Mouse (Mus musculus) right cerebral cortex, postnatal 10 days (tissue): ENCODE measurements around the gene Adgb.

Experiments
- DNase-seq, 2 experiments: peaks; one replicate each; pipeline ENCODE4 v3.0.0; 2021; ENCODE audit warnings: low spot score in 2 of 2

Adgb gene

DNA sequence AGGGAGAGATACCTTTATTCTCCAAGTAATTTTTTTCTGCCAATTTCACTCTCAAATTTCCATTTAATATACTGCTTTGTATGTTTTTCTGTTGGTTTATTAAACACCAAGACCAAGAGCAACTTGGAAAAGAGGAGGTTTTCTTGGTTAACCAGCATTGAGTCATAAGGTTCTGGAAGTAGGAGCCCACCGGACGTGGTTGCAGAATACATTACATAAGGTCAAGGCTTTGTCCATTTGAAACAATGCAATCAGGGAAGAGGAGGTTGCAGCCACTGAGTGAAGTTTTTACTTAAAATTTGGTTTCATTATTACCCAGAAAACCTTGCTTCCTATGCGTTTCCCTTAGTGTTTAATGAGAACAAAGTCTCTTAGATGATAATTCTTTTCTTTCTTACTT lies 119.9 kb downstream of the Adgb start:
- no peak for DNase-seq

DNA sequence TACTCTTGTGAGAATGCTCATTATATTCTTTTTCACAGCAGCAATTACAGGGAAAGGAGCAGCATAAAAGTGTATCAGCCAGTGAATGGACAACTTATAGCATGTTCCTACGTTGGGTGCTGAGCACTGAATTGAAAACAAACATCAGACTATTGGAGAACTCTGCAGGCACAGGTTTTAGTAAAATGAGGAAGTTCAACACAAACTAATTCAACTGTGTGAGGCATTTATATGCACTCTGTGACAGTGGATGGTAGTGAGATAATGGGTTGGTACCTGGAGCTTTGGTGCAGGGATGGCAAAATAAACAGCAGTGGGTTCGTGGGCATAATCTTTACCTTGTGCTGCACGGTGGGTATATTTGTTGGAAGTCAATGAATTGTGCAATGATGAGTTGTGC lies 121.6 kb downstream of the Adgb start:
- DNase-seq: no peak

DNA sequence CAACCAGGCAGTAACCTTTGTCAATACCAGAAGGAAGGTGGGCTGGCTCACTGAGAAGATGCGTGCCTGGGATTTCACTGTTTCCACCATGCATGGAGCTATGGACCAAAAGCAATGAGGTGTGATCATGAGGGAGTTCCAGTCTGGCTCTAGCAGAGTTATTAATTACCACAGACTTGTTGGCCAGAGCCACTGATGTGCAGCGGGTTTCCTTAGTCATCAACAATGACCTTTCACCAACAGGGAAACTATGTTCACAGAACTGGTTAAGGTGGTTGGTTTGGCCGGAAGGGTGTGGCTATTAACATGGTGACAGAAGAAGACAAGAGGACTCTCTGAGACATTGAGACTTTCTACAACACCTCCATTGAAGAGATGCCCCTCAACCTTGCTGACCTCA lies 128.2 kb downstream of the Adgb start:
- no peak for DNase-seq

DNA sequence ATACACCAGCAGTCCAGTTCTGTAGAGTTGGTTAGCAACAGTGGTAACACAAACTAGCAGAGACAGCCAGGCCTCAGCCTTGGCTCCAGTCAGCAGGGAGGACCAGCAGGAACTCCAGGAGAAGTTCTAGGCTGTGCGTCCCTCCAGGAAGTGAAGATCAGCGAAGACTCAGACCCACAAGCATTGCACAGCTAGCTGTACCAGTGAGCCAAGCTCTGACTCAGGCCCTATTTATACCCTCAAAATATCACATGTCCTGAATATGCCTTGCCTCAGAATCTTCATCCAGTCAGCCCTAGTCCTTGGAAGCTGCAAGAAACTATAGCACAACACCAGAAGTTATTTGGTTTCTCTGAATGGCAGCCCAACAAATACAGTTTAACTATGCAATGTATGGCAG lies 146.6 kb downstream of the Adgb start:
- no peak for DNase-seq

DNA sequence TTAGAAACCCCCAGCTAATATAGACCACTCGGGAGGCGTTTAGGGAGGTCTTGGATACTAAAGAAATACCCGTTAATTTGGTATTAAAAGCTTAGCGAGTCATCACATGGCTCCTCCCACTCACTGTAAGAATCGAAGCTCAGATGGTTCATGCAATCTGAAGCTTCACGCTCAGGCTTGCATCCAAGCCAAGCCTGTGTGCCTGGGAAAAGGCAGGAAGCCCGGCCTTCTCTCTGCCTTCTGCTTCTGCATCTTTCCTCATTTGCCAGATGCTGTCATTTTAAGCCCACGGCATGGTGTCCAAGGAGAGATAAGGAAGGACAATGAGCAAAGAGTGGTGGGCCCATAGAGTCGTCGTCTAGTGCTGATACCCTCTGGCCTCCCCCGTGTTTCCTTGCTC lies 149.2 kb downstream of the Adgb start:
- DNase-seq: peak; percentile 62 to 66

DNA sequence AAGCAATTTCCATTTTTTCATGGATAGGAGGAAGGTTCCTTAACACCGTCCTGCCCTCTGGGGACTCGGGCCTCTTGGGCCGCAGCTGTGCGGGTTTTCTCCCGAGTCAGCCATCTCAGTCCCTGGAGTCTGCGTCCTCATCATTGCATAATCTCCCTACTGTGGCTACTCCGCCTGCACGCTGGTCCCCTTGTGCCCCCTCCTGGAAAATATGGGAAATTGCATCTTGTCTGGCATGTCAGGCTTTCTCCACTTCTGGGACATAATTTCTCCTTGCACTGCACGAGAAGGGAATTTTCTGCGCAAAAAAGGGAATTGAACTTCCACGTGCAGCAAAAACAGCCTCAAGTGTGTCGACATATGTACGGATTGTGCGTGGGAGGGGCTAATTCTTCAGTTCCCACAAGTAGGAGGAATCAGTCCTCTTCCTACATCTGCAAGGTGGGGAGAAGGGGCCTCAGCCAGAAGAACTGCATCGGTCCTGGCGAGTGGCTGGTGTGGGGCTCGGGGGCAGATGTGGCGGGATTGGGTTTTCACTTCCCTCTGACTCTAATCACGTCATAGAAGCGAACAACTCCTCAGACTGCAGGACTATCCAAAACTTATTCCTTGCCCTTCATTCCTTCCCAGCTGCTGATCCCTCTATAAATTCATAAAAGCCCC lies 150.9 kb downstream of the Adgb start:
- peak; percentile 85 to 90 for DNase-seq

DNA sequence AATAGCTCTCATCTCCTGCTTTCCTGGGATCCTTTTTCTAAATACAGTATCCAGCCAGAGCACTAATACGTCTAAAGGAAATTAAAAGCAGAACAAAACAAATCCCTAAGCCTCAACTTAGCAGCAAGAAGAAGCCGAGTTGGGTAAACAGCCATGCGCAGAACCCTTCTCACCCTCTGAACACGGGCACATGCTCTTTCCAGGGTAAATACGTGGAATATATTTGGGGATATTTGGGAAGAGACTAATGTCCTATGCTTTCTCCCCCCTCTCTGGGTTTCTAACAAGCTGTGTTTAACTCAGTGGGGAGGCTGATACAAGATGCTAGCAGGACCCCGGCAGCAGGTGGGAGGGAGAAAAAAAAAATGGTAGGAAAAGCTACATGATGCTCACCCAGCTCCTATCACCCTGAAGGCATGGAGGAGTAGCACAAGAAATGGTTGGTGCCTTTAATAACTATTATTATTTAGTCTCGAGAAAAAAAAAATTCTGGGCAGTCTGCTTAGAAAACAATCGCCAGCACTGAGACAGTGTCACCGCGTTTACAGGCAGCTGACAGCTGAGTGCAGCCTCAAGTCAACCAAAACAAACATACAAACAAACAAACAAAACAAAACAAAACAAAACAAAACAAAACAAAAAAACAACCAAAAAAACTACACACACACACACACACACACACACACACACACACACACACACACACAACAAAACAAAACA lies 151.6 kb downstream of the Adgb start:
- DNase-seq: no peak

DNA sequence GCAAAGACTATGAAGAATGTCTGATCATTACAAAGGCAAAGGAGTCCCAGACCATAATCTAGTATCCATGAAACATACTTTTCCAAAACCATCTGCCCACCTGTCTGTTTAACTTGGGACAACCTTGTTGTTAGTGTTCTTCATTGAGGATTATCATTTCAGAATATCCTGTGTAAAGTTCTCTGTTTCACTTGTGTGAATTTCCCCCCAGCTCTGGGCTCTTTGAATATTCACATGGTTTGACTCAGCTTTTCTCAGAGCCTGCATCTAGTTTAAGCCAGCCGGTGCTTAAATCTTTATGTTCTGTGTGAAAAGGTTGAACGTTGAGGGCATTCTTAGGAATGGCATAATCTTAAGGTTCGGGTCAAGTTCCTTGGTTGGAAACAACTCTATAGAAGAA lies 154.0 kb downstream of the Adgb start:
- DNase-seq: no peak

DNA sequence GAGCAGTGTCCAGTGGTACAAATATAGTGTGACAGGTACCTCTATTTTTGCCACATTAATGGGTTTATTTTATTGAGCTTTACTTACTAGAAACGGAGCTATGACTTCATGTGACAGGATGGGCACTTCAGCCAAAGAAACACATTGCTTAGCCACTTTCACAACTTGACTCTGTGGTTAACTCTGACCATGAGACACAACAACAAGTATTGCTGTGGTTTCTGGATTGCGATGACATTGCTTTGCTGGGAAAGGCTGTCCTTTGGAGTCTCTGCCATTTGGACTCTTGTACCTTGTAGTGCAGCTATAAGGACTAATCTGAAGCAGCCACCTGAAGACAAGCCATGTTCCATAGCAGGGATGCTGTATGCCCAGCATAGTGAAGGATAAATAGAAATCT lies 156.5 kb downstream of the Adgb start:
- no peak for DNase-seq

DNA sequence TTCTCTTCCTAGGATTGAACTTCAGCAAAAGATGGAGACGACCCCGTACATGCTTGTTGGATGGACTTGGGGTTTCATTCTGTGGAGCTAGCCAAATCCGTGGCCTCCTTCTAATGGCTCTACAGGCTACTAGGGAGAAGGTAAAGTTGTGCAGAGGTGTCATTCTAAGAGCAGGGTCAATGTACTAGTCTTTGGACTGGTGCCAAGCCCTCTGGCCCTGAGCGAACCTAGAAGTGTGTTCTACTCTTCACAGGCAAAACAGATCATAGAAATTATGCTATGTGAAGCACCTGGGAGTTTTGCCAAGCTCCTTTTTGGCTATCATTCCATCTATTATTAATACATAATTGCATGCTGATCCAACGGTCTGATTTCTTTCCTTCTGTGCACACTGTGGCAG lies 157.6 kb downstream of the Adgb start:
- DNase-seq: no peak

DNA sequence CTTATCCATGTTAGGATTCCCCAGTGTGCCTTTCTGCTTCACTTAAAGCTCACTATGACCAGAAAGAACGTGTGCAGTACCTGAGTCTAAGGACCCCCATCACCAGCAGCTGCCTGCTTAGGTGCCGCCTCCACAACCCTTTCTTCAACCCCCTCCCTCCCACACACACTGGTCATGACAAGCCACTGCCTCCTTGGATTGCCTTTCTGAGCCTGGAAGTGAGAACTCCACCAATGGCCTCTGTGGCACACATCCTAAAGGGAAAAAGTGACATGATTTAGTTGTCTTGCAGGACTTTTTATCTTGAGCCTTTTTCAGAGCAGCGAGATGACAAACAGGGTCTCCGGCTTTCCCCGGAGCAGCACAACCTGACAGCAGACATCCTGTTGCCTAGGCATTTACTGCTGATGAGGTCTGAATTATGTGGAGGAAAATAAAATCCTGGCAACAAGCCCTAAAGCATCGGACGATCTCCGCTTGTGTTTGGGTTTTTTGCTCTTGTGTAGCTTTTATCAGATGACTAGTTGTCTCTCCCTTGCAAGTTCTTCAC lies 162.2 kb downstream of the Adgb start:
- no peak for DNase-seq

DNA sequence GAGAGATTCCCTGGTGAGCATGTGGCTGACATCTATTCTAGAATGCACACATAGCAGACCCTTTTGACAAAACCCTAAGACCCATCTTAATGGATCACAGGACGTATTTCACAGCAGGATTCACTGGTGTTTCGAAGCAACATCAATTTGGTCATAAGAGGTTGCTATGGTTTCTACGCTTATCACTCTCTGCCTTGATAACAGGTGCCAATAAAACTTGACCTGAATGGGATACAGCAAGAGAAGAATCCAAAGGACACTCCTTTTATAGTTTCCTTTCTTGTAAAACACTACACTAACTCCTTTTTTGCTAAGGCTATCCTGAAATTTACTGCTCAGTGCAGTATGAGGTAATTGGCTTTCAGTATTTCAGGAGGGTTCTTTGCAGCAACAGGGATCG lies 163.1 kb downstream of the Adgb start:
- no peak for DNase-seq

DNA sequence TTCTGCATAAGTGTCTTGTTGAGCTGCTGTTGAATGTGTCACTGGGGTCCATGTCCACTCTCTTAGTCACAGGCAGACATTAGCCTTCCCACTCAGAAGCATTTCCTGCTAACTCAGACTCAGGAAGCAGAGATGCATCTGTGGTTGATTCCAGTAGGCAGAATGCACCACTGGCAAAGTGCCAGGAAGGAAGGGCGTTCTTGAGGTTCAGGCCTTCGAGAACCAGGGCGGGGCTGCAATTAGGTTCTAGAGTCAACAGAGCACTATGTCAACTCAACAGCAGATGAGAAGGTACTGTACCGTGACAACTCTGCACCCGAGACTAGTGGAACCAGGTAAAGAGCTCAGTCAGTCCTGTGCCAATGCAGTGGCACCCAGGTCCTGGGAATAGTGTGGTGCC lies 164.7 kb downstream of the Adgb start:
- DNase-seq: no peak

DNA sequence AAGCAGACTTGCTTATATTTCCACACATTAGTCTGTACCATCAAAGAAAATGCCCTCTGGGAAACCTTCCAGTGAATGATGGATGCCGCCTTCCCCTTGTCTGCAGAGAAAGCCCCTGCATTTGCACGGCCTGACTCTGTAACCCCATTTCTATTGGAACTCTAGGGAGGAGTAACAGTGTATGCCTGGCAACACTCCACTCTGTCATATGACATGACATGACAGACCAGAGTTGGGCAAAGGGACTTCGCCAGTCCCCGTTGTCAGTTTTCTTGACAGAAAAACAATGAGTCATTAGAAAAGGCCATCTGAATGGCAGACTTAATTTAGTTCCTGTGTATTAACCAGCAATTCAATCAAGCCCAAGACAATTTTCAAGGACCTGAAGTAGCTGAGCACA lies 167.8 kb downstream of the Adgb start:
- no peak for DNase-seq

DNA sequence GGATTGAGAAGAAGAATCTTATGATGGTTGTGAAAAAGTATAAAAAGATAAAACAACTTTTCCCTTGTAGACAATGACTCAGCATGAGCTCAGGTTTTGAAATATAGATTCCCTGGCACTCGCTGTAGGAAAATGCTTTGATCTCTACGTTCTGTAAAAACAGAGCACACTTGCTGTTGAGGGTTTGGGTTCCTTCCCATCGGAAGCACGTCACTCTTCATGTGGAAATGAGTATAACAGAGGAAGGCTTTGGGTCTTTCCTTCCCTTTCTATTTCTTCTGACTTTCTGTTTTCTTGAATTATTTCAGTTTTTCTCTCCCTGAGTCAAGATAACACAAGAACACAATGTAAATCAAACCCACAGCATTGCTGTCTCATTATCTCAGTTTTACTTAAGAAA lies 170.4 kb downstream of the Adgb start:
- no peak for DNase-seq

DNA sequence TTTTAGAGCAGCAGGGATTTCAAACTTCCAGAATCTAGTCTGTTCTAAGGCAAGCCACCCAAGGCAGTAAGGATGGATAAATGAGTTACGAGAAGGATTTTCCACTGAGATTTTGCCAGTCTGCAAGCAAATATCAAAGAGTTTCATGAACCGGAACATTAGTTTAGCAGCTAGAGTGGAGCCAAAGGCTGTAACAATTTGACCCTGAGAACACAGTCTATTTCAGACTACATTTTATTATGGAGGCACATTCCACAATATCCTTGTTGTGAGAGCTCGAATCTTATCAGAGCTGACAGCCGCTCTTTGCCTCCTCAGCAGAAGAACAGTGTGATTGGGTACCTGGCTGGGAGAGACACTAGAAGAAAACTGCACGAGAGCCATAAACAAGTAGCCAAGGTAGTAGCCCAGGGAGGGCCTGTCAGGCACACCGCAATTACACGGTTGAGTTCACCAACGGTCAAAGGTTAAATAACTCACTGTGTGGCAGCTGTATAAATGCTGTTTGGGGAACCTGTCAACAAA lies 171.1 kb downstream of the Adgb start:
- DNase-seq: no peak

DNA sequence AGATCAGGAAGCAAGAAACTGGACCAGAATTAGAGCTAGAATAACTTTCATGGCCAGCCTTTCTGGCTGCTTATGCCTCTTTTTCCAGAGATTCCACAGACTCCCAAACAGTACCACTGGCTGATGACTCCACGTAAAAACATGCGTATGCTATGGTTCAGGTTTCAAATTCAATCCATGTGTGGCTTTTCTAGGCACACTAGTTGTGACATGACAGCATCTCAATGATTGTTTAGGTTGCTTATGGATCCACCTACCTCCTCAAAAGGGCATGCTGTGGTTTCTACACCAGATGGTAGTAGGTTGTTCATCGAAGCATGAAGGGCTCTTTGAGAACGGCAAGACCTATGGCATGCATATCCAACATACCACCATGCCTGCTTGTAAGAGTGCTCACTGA lies 172.1 kb downstream of the Adgb start:
- no peak for DNase-seq

DNA sequence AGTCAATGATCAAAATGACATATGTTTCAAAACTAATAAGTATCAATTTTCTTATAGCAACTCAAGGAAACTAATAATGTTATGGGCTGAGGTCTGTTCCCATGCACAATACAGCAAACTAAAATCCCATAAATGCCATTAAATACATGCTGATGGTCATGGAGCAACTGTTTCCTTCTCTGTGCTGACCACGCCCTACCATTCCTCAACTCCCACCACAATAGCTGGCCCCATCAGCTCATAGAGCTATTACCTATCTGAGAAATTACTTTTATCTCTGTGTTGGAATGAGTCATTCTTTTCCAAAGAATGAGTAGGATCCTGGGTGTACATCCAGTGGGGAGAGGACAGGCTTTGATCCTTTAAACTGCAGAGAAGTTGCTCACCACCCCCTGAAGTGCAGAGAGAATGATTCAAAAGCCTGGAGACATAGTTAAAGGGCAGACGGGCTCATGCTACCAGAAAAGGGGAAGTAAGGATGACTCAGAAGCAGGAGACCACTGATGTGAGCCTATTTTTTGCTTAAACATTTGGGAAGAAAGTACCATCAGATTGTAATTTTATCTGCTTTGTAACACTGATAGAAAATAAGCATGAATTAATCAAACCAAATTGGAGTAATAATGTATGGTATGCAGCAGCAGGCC lies 184.8 kb downstream of the Adgb start:
- no peak for DNase-seq
